Mouse (Mus musculus) gastrocnemius, postnatal 4 days (tissue): ENCODE measurements at regions not wholly inside any gene's neighbourhood (a gene's known extent, or its start where the extent isn't known, plus 50 kb on each side); places are given as distances from the start of the nearest gene placed in this dataset.

ENCODE experiments used
- DNase-seq, 2 experiments: peaks; one replicate each; pipeline ENCODE4 v3.0.0; 2021 to 2022; ENCODE audit warnings: low spot score in 2 of 2, mixed read lengths in 2 of 2

DNA sequence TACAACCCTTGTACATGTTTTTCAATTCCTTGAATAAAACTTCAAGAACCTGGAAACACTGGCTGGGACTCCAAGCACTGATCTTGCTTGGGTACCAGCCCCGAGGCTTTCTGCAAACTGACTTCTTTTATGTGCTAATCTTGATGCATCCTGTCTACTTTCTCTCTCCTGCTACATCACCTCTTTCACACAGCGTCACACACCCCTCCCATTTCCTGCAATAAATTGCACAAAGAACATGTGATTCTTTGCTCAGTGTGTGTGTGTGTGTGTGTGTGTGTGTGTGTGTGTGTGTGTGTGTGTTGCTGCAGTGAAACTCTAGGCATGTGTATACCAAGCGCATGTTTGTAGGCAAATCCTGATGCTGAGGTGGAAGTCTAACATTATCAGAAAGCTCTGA lies 487.7 kb upstream of the Hs6st1 start:
- DNase-seq = no peak

DNA sequence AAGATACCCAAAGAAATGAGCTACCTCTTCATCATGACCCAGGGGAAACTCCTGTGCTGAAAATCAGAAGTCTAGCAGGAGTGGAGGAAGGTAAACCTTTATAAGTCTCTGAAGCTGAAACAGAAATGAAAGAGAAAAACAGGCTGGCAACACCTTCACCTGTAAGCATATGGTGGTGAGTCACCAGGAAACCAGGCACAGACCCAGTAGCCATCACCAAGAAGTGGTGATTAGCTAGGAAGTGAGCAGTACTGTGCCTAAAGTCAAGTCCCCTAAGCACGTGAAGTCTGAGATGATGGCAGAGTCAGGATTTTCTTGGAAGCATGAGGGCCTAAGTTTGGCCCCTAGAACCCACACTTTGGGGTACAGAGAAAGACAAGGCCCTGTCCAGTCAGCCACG lies 480.3 kb upstream of the Hs6st1 start:
- no peak for DNase-seq

DNA sequence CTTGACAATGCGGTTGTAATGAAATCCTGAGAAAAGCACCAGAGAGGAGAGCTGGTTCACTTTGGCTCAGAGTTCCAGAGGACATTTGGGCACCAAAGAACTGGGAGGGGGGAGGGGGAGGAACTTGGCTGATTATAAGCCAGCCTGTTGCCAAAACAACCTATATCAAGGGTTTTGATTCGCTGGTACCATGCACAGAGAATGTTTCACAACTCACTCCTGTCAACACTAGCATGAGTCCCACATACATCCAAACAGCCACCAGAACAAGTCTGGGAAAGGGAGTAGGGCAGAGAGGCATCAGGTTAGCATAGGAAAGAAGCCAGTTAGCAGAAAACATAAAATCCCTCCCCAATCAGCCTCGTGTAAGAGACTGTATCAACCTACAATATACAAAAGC lies 479.3 kb upstream of the Hs6st1 start:
- DNase-seq = no peak

DNA sequence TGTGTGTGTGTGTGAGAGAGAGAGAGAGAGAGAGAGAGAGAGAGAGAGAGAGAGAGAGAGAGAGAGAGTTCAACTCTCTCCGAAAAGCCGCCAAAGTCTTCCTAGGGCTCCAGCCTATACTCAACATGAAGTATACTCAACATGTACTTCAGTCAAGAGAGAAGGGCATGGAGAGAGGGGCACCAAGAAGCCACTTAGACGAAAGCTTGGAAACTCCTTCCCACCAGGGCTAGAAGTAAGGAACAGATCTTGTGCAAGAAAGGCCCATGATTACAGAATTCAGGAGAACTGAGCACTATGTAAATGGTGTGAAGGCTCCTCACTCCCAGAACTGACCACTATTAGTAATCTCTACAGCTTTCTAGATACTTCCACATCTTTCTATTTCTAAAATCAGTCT lies 467.4 kb upstream of the Hs6st1 start:
- no peak for DNase-seq

DNA sequence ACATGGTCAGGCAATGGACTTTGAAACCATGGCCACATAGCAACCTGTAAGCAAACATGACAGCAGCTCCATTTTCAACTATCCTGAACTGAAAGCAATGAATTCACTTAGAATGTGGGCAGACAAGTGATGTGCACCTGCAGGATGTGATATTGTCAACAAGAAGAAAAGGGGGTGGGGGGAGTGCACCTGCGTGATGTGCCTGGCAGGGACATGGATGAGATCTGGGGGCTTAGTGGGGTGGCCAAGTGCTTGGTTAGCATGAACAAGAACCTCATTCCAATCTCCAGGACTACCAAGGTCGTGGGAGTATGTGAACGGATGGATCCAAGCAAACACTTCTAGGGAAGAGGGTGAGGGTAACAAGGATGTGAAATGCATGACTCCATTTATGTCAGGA lies 453.1 kb upstream of the Hs6st1 start:
- DNase-seq = no peak

DNA sequence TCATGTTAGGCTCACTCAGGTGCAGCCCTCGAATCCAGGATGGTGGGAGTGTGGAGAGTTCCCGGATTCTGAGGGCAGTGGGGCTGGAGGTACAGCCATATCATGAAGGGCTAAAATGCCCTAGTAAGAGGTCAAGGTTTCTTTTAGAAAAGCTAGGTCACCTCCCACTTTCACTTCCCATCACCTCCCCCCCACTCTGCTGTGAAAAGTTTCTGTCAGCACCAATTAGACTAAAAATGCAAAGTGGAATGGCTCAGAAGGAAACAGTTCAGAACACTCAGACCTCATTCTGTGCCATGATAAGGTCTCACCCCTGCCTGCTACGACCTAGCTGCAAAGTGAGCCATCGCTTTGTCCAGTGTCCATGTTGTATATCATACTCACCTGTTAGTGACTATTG lies 448.7 kb upstream of the Hs6st1 start:
- DNase-seq = no peak

DNA sequence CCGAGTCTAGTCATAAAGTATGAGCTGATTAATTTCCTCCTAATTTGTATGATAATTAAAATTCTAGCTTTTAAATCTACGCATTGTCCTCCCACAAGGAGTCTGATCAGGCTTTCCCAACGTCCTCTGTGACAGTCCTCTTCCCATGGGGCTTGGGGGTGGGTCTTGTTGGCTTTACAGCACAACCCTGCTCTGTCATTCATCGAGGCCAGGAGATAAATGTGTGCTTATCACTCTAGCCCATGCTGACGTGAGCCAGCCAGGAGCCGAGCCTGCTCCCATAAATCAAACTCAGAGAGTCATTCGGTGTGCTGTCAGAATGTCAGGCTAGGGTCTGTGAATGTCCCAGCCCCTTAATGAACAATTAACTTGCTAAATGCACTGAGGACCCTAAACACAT lies 425.6 kb upstream of the Hs6st1 start:
- DNase-seq = no peak

DNA sequence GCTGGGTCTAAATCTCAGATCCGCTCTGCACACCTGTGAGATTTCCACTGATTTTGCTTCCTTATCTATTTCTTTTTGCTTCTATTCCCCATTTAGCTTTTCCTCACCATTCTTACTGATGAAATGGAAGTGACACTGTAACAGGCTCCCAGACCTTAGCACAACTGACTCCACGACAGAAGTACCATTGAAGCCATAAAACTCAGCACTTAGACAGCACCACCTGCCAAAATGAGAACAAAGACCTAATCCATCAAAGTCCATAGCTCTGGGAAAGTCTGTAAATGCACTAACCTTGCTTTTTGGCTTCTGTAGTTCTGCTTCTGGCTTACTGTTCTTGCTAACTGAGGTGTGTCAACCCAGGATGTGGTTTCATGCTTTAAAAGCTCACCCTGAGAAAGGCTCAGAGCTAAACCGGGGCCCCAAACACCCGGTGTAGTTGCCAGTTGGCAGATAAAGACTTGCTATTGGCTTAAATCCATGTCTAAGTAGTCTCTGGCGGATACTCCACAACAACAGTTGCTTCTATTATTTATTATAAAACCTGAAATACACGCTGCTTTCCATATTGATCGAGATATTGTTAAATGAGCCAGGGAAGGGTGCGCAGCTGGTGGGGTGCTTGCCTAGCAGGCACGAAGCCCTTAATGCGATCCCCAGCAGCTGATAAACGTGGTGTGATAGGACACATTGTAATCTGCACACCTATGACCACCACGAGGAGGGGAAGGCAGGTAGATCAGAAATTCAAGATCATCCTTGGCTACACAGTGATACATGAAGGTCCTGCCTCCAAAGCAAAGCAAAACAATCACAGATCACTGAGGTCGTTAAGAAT lies 414.9 kb upstream of the Hs6st1 start:
- DNase-seq = no peak

DNA sequence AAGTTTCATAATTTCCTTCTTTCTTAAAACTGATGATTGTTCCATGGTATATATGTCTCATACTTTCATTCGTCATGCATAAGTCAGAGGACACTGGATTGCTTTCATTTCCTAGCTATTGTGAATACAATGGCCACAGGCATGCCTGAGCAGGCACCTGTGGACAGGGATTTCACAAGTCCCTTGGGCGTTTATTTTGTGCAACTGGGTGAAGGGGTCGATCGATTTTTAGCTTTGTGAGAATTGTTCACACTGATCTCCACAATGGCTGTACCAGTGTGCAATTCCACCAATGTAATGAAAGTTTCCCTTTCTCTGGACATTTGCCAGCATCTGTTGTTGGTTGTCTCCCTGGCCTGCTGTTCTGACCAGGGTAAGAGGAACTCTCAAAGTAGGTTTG lies 405.2 kb upstream of the Hs6st1 start:
- DNase-seq = no peak

DNA sequence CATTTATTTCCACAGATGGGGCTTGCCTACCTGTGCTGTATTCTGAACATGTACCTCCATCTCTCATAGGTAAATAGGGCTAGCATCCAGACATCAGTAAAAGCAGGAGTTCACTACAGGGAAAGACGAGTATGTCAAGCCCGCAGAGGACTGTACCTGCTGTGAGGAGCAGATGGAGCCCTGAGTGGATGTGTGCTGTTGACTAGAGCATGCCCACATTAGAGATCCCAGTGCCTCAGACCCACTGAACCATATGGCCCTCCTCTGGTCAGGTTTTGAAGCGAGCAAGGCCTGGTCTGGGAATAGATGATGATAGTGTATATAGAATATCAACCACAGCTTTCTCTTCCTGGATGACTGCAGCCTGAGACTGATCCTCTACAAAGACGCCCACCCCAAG lies 394.7 kb upstream of the Hs6st1 start:
- no peak for DNase-seq

DNA sequence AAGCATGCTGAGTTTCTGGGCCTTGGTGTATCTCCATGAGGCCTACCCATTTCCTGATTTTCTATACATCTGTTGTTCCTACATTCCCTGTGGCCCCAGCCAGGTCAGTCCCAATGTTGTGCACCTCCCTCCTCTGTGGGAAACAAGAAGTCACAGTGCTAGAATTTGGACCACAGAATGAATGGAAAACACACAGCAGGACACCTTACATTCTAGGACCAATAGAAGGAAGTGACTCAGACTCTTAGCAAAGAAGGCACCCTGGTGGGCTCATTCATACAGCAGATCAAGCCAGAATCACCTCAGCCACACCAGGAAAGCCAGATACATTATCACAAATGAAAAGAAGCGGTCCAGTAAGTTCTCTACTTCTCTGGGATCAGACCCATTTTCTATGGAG lies 394.2 kb upstream of the Hs6st1 start:
- no peak for DNase-seq

DNA sequence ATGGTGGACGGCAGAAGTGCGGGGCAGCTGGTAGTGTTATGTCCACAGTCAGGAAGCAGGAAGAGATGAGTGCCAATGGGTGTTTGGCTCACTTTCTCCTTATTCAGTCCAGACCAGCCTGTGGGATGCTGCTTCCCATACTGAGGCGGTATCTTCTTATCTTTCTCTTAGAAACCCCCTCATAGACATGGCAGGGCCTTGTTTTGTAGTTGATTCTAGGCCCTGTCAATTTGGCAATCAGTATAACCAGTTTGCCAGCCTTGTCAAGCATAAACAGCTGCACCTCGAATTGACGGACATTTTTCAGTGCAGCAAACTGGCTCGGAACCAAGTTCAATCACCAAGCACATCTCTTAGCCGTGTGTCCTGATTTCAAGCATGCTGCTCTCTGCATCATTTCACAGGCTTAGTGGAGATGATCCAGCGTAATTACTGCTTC lies 385.7 kb upstream of the Hs6st1 start:
- no peak for DNase-seq

DNA sequence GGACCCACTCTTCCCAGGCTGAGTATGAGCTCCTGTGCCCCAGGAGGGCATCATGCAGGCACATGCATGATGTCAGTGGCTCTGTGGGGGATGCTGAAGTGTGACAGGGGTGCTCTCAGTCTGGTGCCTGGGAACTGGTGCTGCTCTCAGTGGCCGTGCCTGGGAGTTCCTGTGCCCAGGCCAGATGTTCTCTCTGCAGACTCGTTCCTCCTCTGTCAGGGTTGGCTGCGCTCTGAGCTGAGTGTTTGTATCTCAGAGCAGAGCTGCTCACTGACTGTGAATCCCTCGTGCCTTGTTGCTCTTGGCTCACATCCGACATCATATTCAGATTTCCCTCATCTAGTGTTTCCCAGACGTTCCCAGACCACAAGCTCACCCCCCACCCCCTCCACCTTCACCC lies 382.5 kb upstream of the Hs6st1 start:
- DNase-seq = no peak

DNA sequence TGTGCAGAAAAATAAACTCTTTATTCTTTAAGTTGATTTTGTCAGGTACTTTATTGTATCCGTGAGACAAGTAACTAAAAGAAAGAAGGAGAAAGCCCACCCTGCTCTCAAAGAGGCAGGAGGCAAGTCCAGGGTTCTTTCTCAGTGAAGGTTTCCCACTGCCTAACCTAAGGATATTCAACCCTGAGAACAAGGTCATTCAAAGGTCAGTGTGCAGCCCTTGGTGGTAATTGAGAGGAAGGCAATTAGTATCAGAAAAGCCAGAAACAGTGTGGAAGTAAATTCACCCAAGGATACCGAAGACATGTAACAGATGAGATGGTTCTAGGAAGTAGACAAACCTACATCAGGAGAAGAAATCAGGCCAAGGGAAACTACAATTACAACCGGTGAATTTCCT lies 373.9 kb upstream of the Hs6st1 start:
- DNase-seq = no peak

DNA sequence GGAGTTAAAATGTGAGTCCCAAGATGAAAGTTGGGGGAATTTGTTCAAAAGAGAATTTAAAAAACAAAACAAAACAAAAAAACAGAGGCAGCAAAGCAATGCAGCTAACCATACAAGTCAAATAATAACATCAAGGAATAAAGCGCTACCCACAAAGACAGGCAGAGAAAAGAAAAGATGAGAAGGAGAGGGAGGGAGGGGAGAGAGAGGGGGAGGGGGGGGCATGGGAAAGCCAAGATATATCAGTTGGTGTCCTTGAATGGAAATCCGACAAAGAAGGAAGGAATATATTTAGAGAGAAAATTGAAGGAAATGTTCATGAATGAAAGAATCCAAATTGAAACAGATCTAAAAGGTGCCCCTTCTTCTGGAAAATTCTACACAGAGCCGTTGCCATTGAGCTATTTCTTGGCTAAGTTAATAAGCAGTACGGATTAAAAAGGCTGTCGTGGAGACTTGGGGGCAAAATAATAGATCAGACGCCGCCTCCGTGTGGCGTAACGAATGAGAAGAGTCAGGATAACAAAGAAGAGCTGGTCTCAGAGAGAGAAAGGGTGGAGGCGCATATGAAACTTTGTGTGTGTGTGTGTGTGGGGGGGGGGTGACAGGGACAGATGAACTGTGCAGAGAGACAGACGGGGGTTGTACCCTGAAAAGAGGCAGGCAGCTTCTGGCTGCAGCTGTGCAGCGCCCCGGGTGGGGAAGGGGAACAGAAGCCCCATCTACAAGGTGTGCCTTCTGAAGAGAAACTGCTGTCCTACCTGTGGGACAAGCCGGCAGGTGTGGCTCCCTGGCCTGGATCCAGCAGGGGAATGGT lies 373.2 kb upstream of the Hs6st1 start:
- DNase-seq = no peak

DNA sequence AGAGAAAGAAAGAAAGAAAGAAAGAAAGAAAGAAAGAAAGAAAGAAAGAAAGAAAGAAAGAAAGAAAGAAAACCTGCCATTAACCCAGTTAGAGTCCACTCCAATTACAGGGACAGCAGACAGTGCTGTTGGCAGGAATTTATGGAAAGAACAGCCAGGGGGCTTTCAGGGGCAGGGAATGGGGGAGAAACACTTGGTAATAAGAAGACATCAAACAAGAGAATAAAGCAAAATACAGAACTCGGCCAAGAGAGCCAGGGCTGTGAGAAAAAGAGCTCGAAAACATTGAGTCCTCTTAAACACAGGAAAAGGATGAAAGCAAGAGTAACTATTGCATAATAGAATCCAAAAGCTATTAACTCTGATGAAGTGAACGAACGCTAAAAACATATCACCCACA lies 371.0 kb upstream of the Hs6st1 start:
- DNase-seq = no peak

DNA sequence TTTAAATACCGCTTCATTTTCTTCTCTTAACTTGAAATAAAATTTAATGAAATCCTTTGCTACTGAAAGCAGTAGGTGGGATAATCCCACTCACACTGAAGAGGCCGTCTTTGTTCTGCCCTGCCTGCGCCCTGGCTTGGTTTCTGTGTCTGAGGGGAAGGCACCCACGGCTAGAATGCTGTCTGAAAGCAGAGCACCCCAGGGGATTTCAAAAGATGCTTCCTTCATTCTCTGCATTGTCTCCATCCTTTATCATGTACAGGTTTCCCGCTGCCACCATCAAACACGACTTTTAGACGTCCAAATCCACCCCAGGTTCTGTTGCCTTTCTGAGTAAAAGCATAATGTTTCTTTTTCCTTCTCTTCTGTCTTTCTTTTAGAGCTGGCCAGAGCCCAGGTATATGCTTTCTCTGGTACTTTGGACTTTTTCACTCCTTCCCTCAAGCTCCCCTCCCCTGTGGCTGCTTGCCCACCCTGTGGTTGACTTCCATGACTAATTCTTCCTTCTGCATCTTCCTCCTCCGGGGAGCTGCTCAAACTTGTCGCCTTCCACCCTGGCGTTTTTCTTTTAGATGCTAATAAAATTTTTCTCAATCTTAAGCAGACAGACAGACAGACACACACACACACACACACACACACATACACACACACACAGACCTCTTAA lies 370.2 kb upstream of the Hs6st1 start:
- no peak for DNase-seq

DNA sequence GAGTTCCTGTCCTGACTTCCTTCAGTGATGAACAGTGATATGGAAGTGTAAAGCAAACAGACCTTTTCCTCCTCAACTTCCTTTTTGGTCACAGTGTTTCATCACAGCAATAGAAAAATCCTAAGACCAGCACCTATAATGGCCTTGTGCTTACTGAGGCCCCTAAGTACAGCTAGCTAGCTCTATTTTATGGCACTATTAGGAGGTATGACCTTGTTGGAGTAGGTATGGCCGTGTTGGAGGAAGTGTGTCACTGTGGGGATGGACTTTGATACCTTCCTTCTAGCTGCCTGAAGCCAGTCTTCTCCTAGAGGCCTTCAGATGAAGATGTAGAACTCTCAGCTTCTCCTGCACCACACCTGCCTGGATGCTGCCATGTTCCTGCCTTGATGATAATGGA lies 365.6 kb upstream of the Hs6st1 start:
- DNase-seq = no peak

DNA sequence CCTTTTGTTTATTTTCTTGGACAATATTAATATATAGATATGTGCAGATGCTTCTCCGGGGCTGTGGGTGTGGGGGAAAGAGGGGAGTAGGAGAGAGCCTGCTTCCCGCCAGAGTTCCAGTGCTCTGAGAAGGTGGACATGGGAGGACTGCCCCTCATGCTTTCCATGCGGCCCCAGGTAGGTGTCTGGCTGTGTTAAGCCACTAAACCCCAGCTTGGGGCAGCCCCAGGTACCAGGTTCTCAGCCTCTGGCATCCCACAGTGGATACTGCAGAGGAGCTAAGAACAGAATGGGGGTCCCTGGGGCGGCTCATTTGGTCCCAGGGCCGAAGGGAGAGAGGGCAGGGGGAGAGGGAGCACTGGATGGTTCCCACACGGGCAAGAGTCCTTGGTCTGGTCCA lies 361.9 kb upstream of the Hs6st1 start:
- DNase-seq = no peak

DNA sequence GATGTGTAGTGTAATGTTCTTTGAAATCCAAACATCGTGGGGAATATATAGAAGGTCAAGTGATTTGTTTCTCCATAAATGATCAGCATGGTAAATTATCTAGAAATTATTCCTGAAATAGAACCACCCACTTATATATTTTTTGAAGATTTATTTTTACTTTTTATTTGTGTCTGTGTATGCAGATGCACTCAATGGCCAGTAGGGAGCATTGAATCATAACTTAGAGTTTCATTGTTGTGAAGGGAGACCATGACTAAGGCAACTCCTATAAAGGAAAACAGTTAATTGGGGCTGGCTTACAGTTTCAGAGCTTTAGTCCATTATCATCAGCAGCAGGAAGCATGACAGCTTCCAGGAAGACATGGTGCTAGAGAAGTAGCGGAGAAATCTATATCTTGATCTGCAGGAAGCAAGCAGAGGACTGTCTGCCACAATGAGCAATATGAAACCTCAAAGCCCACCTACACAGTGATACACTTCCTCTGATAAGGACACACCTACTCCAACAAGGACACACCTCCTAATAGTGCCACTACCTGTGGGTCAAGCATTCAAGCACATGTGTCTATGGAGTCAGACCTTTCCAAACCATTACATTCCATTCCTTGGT lies 359.9 kb upstream of the Hs6st1 start:
- no peak for DNase-seq

DNA sequence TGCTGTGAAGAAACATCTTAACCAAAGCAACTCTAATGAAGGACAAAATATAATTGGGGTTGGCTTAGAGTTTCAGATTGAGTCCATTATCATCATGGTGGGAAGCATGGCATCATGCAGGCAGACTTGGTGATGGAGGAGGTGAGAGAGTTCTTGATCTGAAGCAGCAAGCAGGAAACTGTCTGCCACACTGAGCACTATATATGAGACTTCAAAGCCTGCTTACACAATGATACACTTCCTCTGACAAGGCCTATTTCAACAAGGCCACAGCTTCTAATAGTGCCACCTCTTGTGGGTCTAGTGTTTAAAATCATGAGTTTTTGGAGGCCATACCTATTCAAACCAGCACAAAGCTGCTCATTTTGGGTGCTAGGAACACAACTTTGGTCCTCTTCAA lies 359.0 kb upstream of the Hs6st1 start:
- DNase-seq = no peak

DNA sequence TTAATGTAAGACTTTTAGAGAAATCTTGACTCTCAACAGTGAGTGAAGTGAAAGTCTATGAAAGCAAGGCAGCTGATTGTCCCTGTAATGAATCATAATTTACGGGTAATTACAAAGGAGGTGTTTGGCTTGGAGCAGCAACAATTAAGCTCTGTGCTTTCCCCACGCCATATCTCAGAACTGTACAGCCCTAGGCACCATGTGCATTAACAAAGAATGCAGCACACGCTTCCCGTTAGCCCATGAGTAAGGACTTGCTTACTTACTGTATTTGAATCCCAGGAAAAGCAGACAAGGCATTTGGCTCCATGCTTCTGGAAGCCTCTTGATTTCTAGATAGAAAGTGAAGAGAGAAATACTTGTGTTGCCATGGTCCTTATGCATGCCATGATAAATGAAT lies 354.2 kb upstream of the Hs6st1 start:
- DNase-seq = no peak
